29 mouse cellular contexts compared by ENCODE assay signal in the genomic region with DNA sequence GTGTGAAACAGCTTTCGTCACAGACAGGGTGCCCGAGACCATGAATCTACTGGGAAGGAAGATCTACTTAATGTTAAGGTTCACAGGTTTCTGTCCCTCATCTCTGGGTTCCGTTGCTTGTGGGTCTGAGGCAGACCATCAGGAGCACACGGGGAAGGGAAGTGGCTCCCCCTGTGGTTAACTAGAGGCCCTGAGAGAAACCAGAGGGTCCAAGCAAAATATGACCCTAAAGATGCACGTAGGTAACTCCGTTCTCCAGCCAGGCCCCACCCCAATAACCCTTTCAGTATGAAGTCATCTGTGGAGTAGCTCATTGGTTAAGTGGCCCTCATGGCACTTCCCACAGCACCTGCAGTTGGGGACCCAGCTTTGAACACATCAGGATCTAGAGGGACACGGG. TPM values are rescaled to one million over a fixed set of nuclear protein-coding genes. Genes with fewer than 3 reads are reported as not detected.
DNase-seq lines count a peak whose midpoint lies in the region; ATAC-seq and TF ChIP-seq lines count a peak whose summit lies in the region.
"Had no signal": no experiment of that assay in that cellular context is flagged by ENCODE, and none has a peak within 500 bp of the region (broad histone marks: within the 10 kb centered on the region; RNA-seq: fewer than 3 reads in every experiment).

No protein-coding gene starts in this region.

- no peak overlapping the region for H3K4me2 ChIP-seq in liver, embryonic 16.5 days (ENCODE audit: low read depth, low read length)
- H3K4me2 ChIP-seq in liver, embryonic 11.5 days = no peak overlapping the region
- no peak overlapping the region; the same call in 1 of the 2 replicates for H3K4me2 ChIP-seq in liver, postnatal 0 days (ENCODE audit: low read depth, low read length)
- H3K4me2 ChIP-seq: heart, embryonic 15.5 days; hindbrain, embryonic 14.5 days; liver, embryonic 13.5 days; neural tube, embryonic 13.5 days had no signal

- no peaks in the 10 kb centered on the region for H3K36me3 ChIP-seq in liver, embryonic 16.5 days (ENCODE audit: control insufficient read depth, insufficient read depth)
- no peaks in the 10 kb centered on the region for H3K36me3 ChIP-seq in liver, embryonic 11.5 days (ENCODE audit: control insufficient read depth, insufficient read depth, low read length)
- H3K36me3 ChIP-seq in liver, postnatal 0 days (replicated peaks; ENCODE audit: insufficient read depth, low read length) = no peaks in the 10 kb centered on the region
- no peaks in the 10 kb centered on the region for H3K36me3 ChIP-seq in small intestine, adult 2 months (ENCODE audit: control insufficient read depth, insufficient read depth, low read length)
- H3K36me3 ChIP-seq: heart, embryonic 15.5 days; liver, embryonic 13.5 days; neural tube, embryonic 13.5 days had no signal

- H3K9me3 ChIP-seq in liver, embryonic 16.5 days (replicated peaks; ENCODE audit: control insufficient read depth, low read length) = no peaks in the 10 kb centered on the region
- H3K9me3 ChIP-seq in liver, embryonic 11.5 days (ENCODE audit: control insufficient read depth, low read length) = no peaks in the 10 kb centered on the region
- H3K9me3 ChIP-seq in liver, postnatal 0 days (ENCODE audit: low read length) = no peaks in the 10 kb centered on the region
- H3K9me3 ChIP-seq: heart, embryonic 15.5 days; liver, embryonic 13.5 days; neural tube, embryonic 13.5 days had no signal

- H3K27ac ChIP-seq in gastrocnemius, adult 2 months = peak overlapping the region; percentile 35
- peak overlapping the region; percentile 13; the same call in 1 of the 2 replicates for H3K27ac ChIP-seq in liver, embryonic 16.5 days (ENCODE audit: low read length)
- no peak overlapping the region for H3K27ac ChIP-seq in liver, embryonic 11.5 days (ENCODE audit: low read depth, low read length)
- H3K27ac ChIP-seq in liver, postnatal 0 days (ENCODE audit: low read depth) = peak overlapping the region; percentile 50
- H3K27ac ChIP-seq in small intestine, adult 2 months (ENCODE audit: insufficient read depth, low read depth, low read length) = peak overlapping the region; percentile 43; the same call in 1 of the 2 replicates
- H3K27ac ChIP-seq: heart, embryonic 15.5 days; hindbrain, embryonic 14.5 days; layer of hippocampus, adult 2 months; liver, embryonic 13.5 days; neural tube, embryonic 13.5 days had no signal

- WGBS in liver, embryonic 16.5 days (ENCODE audit: insufficient replicate concordance) = 38% methylated on average over 7 of the region's 7 CpGs
- WGBS in liver, embryonic 11.5 days = 66% methylated on average over 7 of the region's 7 CpGs
- whole genome bisulfite sequencing in liver, postnatal 0 days (ENCODE audit: insufficient replicate concordance) = 50% methylated on average over 7 of the region's 7 CpGs
- 73% methylated on average over 7 of the region's 7 CpGs for WGBS in small intestine, adult 2 months

- no peak overlapping the region for H3K4me3 ChIP-seq in gastrocnemius, adult 2 months
- H3K4me3 ChIP-seq in liver, embryonic 16.5 days (ENCODE audit: low read depth, low read length) = no peak overlapping the region
- H3K4me3 ChIP-seq in liver, embryonic 11.5 days (ENCODE audit: low read depth, low read length) = no peak overlapping the region
- H3K4me3 ChIP-seq in liver, postnatal 0 days (ENCODE audit: low read depth, low read length) = no peak overlapping the region
- no peak overlapping the region for H3K4me3 ChIP-seq in small intestine, adult 2 months (ENCODE audit: low read depth, low read length)
- H3K4me3 ChIP-seq: heart, embryonic 15.5 days; layer of hippocampus, adult 2 months; liver, embryonic 13.5 days; megakaryocyte, embryonic 14.5 days; myocyte; neural tube, embryonic 13.5 days had no signal

- TF ChIP-seq POLR2A in small intestine, adult 2 months (IDR thresholded peaks at IDR 0.05; ENCODE audit: low read depth, low read length) = no peak

- DNase-seq in gastrocnemius, adult 2 months = no peak
- no peak for DNase-seq in gastrocnemius, postnatal 14 days
- no peak for DNase-seq in liver, embryonic 11.5 days (ENCODE audit: low spot score)
- no peak for DNase-seq in liver, postnatal 0 days
- no peak for DNase-seq in cerebellum, adult 8-10 months
- no peak for DNase-seq in left cerebral cortex, postnatal 14 days (ENCODE audit: low spot score in 2 of 2)
- DNase-seq: cerebellum, adult 2 months; gastrocnemius, postnatal 25 days; heart, postnatal 36 days; kidney, adult 9 months; kidney, postnatal 25 days; liver, embryonic 13.5 days; midbrain, embryonic 14.5 days; right cerebral cortex, postnatal 4 days; thymus, postnatal 14 days had no signal

- no peak for ATAC-seq in liver, embryonic 16.5 days (ENCODE audit: low read depth)
- no peak for ATAC-seq in liver, embryonic 11.5 days (replicated peaks; ENCODE audit: low FRiP score)
- peak; percentile 50 for ATAC-seq in liver, postnatal 0 days
- ATAC-seq: forebrain, embryonic 16.5 days; inflammation-experienced regulatory T-cells, adult 6 months had no signal

- TF ChIP-seq CTCF in gastrocnemius, adult 2 months (IDR thresholded peaks at IDR 0.05) = no peak
- peak; percentile 31 for TF ChIP-seq CTCF in liver, postnatal 0 days (IDR thresholded peaks at IDR 0.05; ENCODE audit: low read depth)
- no peak for TF ChIP-seq CTCF in small intestine, adult 2 months (IDR thresholded peaks at IDR 0.05; ENCODE audit: extremely low read depth, insufficient read length, insufficient replicate concordance, low read depth, low read length)

- H3K4me1 ChIP-seq in liver, embryonic 16.5 days (ENCODE audit: control insufficient read depth, low read depth, low read length) = no peaks in the 10 kb centered on the region; the same call in 1 of the 2 replicates
- H3K4me1 ChIP-seq in liver, embryonic 11.5 days (replicated peaks; ENCODE audit: control insufficient read depth, insufficient read depth, low read length) = no peaks in the 10 kb centered on the region
- H3K4me1 ChIP-seq in liver, postnatal 0 days (ENCODE audit: insufficient read depth) = peaks cover 16% of the 10 kb centered on the region; the same call in 1 of the 2 replicates
- H3K4me1 ChIP-seq in small intestine, adult 2 months (ENCODE audit: control insufficient read depth, insufficient read depth, insufficient read length, low read length) = peaks cover 3% of the 10 kb centered on the region; the same call in 1 of the 2 replicates

- no peak; the same call in 1 of the 2 replicates for TF ChIP-seq EP300 in liver, postnatal 0 days (IDR thresholded peaks at IDR 0.05; ENCODE audit: low read depth)

- intact Hi-C loops in gastrocnemius, adult 2 months (cut with DNase I) = no loop called here
- intact Hi-C loops in gastrocnemius, postnatal 14 days (cut with DNase I; ENCODE audit: low total_unique reads) = no loop called here
- intact Hi-C loops in left cerebral cortex, postnatal 14 days (cut with DNase I) = no loop called here

- H3K27me3 ChIP-seq in liver, embryonic 16.5 days (ENCODE audit: control insufficient read depth, insufficient read depth, low read depth, low read length) = peaks cover 12% of the 10 kb centered on the region
- peaks cover 7% of the 10 kb centered on the region; the same call in 1 of the 2 replicates for H3K27me3 ChIP-seq in liver, embryonic 11.5 days (replicated peaks; ENCODE audit: control insufficient read depth, insufficient read depth, low read length)
- H3K27me3 ChIP-seq in liver, postnatal 0 days (ENCODE audit: insufficient read depth, low read length) = peaks cover 16% of the 10 kb centered on the region
- no peaks in the 10 kb centered on the region for H3K27me3 ChIP-seq in small intestine, adult 2 months (ENCODE audit: control insufficient read depth, insufficient read depth, low read length)
- H3K27me3 ChIP-seq: heart, embryonic 15.5 days; neural tube, embryonic 13.5 days had no signal

- no peak overlapping the region for H3K9ac ChIP-seq in liver, embryonic 16.5 days (ENCODE audit: low read depth, low read length)
- no peak overlapping the region for H3K9ac ChIP-seq in liver, embryonic 11.5 days (ENCODE audit: low read depth, low read length)
- no peak overlapping the region for H3K9ac ChIP-seq in liver, postnatal 0 days (replicated peaks)
- H3K9ac ChIP-seq: heart, embryonic 15.5 days; hindbrain, embryonic 14.5 days; liver, embryonic 13.5 days; neural tube, embryonic 13.5 days had no signal

RNA-seq across cellular contexts. Expression of gene Gm10160, which starts 6.0 kb away (rescaled TPM):
- total RNA-seq in gastrocnemius, adult 2 months (2021) = not detected
- total RNA-seq in gastrocnemius, postnatal 14 days (2021) = not detected
- not detected in 2 replicates for polyA plus RNA-seq in liver, embryonic 16.5 days (2015; fragmentation: Nextera tagmentation; extraction: Ambion mirVana)
- not detected in 2 replicates for polyA plus RNA-seq in liver, embryonic 11.5 days (2014; fragmentation: Nextera tagmentation; extraction: Ambion mirVana)
- not detected in 2 replicates for polyA plus RNA-seq in liver, postnatal 0 days (2015; fragmentation: Nextera tagmentation; extraction: Ambion mirVana)
- not detected in 2 replicates for polyA plus RNA-seq in small intestine, adult 2 months (2012; rRNA removed)
- total RNA-seq in left cerebral cortex, postnatal 14 days (2021) = not detected
- total RNA-seq: adrenal gland, postnatal 4 days; gastrocnemius, postnatal 25 days; heart, postnatal 36 days; layer of hippocampus, adult 2 months; layer of hippocampus, postnatal 25 days had no signal
- polyA plus RNA-seq: cerebellum, adult 2 months; forebrain, embryonic 16.5 days; heart, embryonic 15.5 days; hindbrain, embryonic 14.5 days; inflammation-experienced regulatory T-cells, adult 6 months; limb, embryonic 11.5 days; liver, embryonic 13.5 days; lung, postnatal 0 days; midbrain, embryonic 14.5 days; myocyte; neural tube, embryonic 13.5 days had no signal

RNA-seq across cellular contexts. Expression of gene Tm6sf1, which starts 9.2 kb away (rescaled TPM):
- 10 to 100 TPM in 1 of 2 experiments, 1 to 10 TPM in 1; 5.8 to 13.1 TPM for total RNA-seq in gastrocnemius, adult 2 months (2021)
- total RNA-seq in gastrocnemius, postnatal 14 days (2021) = 10 to 100 TPM; 32.9 to 43.5 TPM
- 9.6 and 10.4 TPM in 2 replicates for polyA plus RNA-seq in liver, embryonic 16.5 days (2015; fragmentation: Nextera tagmentation; extraction: Ambion mirVana)
- polyA plus RNA-seq in liver, embryonic 11.5 days (2014; fragmentation: Nextera tagmentation; extraction: Ambion mirVana) = 12.1 and 12.5 TPM in 2 replicates
- 8.7 and 9.0 TPM in 2 replicates for polyA plus RNA-seq in liver, postnatal 0 days (2015; fragmentation: Nextera tagmentation; extraction: Ambion mirVana)
- polyA plus RNA-seq in small intestine, adult 2 months (2012; rRNA removed) = 16.3 and 21.2 TPM in 2 replicates
- total RNA-seq in left cerebral cortex, postnatal 14 days (2021) = 10 to 100 TPM; 36.3 to 42.0 TPM

RNA-seq across cellular contexts. Expression of gene Btbd1, which starts 20.4 kb away (rescaled TPM):
- total RNA-seq in gastrocnemius, adult 2 months (2021) = 100 to 1,000 TPM; 145 to 194 TPM
- 100 to 1,000 TPM; 183 to 206 TPM for total RNA-seq in gastrocnemius, postnatal 14 days (2021)
- 13.5 and 14.0 TPM in 2 replicates for polyA plus RNA-seq in liver, embryonic 16.5 days (2015; fragmentation: Nextera tagmentation; extraction: Ambion mirVana)
- 52.0 and 52.7 TPM in 2 replicates for polyA plus RNA-seq in liver, embryonic 11.5 days (2014; fragmentation: Nextera tagmentation; extraction: Ambion mirVana)
- 16.6 and 20.8 TPM in 2 replicates for polyA plus RNA-seq in liver, postnatal 0 days (2015; fragmentation: Nextera tagmentation; extraction: Ambion mirVana)
- 12.0 and 18.3 TPM in 2 replicates for polyA plus RNA-seq in small intestine, adult 2 months (2012; rRNA removed)
- total RNA-seq in left cerebral cortex, postnatal 14 days (2021) = 100 to 1,000 TPM; 123 to 130 TPM
